Mouse (Mus musculus) left cerebral cortex, adult 2 months (tissue): ENCODE measurements at regions not wholly inside any gene's neighbourhood (a gene's known extent, or its start where the extent isn't known, plus 50 kb on each side); places are given as distances from the start of the nearest gene placed in this dataset.

Experiments used
- DNase-seq, 2 experiments: peaks; one replicate each; pipeline ENCODE4 v3.0.0; 2021 to 2022; ENCODE audit warnings: low spot score in 2 of 2, mixed read lengths in 1 of 2; ENCODE audit errors: extremely low spot score in 1 of 2
- H3K27ac ChIP-seq: fragments of 200-600 bp; 2 replicates; pipeline ENCODE4 v1.8.1; 2022
- H3K4me3 ChIP-seq: fragments of 200-600 bp; 2 replicates; pipeline ENCODE4 v1.8.1; 2022
- CTCF ChIP-seq: fragments of 200-600 bp; IDR thresholded peaks from 2 replicates; pipeline ENCODE4 v1.8.1; 2022; ENCODE audit warnings: antibody characterized with exemption, mild to moderate bottlenecking, moderate library complexity
- intact Hi-C: fragments of 180-260 bp; cut with DNase I; formaldehyde crosslinking; loops from one replicate; pipeline ENCODE4 v1.15.1; 2025

DNA sequence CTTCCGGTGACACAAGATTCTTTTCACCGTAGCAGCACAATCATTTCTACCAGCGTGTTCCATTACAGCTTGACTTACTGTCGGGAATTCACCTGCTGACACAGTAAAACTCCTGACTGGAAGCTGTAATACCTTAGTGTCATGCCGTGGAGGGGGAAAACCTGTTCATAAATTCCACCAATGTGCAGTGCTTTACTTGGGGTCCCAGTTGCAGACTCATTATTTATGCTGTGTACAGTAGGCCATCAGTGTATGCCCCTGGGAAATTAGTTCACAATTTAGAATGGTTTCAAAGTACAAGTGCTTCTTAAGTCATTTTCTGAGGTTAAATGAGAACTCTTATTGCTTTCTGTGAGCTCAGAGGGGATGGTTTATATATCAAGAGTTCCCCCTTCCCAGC lies 451.4 kb downstream of the Hdgfl1 start:
- Histone ChIP-seq H3K27ac (no peak overlapping the region), H3K4me3 (no peak overlapping the region)
- TF ChIP-seq CTCF: no peak
- no peak for DNase-seq
- intact Hi-C loops: no loop called here

DNA sequence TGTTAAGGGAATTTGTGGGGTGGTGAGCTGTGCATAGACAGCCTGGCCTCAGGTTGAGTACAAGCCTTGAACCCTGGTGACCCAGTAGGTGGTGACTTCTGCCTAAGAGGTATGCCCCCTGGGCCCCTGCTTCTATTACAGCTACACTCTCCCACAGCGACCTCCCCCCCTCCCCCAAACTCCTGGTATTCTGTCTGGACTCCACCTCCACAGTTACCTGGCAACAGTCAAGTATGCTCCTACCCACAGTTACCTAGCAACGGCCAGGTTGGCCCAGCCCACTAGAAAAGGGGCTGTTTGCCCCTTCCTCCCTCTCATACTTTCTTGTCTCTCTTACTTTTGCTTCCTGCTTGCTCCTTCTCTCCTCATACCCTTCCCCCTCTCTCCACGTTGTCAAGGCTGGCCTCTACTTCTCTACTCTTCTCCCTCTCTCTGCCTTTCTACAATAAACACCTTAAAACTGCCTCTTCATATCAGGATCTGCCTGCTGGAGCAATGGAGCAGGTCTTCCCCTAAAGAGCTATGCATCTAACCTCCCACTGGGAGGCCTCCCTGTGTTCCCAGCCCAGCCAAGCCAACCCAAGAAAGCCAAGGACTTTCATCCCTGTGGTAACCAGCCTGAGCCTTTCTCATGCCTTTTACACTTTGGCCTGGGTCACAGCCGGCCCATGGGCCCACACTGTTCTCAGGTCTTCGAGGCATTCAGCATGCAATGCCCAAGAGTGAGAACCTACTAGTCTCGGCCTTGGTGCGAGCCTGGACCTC lies 457.5 kb downstream of the Hdgfl1 start:
- DNase-seq: no peak
- no peak for TF ChIP-seq CTCF
- no peak overlapping the region for H3K27ac ChIP-seq
- intact Hi-C loops: no loop called here
- no peak overlapping the region for H3K4me3 ChIP-seq

DNA sequence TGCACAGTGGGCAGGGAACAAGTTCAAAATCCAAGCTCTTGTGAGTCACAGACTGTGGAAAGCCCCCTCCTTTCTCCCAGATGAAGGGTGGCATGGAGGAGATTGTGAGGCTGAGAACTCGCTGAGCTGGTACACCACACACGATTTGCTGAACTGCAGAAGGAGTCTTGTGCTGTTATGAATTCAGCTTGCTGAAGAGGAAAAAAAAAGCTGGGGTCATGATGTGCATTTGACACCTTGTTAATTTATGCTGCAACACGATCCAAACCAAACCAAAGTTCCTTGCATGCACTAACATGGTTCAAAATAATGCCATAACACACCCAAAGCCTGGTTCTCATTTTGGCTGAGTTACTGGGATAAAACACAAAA lies 485.9 kb downstream of the Hdgfl1 start:
- intact Hi-C loops: no loop called here
- H3K27ac ChIP-seq: no peak overlapping the region
- no peak overlapping the region for H3K4me3 ChIP-seq
- DNase-seq: no peak
- TF ChIP-seq CTCF: no peak

DNA sequence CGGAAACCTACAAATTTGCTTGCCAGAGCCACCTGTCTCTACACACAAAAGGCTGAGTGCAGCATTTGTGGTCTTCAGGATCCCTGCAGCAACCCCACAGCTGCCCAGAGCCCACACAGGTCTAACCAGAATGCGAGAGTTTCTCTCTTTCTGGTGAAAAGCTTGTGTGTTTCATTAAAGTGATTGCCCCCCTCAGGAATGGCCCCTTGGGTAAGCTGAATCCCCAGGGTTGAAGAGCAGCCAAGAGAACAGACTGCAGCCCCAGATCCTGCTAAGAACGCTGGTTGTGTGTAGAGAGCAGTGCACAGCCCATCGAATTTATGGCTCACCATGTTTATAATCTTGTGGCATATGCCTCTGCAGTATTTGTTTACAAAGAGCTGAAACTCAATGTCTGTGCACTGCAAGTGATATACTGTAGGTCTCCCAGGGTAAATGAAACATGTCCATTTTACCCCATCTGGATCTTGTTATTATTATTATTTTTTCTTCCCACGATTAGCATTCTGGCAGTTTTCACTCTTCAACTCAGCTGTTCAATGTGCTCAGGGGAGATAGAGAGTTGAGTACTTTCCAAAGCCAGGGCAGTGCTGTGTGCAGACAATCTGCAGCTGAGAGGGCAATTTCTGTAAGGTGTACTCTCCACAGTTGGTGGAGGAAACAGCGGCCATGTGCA lies 486.4 kb downstream of the Hdgfl1 start:
- no peak for DNase-seq
- TF ChIP-seq CTCF: no peak
- no peak overlapping the region for H3K27ac ChIP-seq

DNA sequence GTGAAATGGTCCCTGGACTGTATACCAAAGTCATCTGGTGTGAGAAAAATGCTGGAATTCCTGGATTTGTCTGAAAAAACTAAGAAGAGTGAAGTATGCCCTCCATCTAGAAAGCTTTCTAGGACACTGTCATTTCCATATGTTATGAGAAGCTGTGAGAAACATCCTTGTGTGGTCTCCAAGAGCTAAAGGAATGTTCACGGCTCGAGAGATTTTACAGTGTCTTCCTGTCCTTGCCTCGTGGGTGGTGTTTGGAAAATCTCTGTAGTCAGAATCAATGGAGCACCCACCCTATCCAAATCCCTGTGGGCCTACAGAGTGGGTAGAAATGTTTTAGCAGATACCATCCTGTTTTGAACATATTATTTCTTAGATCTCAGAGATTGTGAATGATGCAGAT lies 487.7 kb downstream of the Hdgfl1 start:
- no peak overlapping the region for H3K27ac ChIP-seq
- H3K4me3 ChIP-seq: no peak overlapping the region
- no peak for DNase-seq
- TF ChIP-seq CTCF: no peak
- intact Hi-C loops: no loop called here

More for the DNA sequence above, 486.4 kb downstream of the Hdgfl1 start:
- intact Hi-C loops: no loop called here
- H3K4me3 ChIP-seq: no peak overlapping the region

DNA sequence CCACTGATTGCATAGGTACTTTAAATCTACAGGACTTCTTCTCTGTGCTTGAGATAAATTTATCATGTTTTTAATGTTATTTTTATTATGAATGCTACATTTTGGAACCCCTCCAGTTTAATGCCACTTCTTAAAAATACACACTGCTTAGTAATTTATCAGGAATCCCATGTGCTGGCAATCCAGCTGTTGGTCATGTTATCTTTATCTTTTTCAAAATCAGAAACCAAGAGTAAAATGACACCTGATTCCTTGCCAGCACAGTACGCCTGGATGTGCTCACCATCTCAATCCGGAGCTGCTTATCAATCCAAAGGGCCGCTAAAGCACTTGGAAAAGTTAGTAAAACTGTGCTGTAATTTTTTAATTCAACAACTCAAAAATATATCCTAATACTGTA lies 497.1 kb downstream of the Hdgfl1 start:
- intact Hi-C loops: no loop called here
- no peak for TF ChIP-seq CTCF
- no peak overlapping the region for H3K27ac ChIP-seq
- no peak overlapping the region for H3K4me3 ChIP-seq
- no peak for DNase-seq

DNA sequence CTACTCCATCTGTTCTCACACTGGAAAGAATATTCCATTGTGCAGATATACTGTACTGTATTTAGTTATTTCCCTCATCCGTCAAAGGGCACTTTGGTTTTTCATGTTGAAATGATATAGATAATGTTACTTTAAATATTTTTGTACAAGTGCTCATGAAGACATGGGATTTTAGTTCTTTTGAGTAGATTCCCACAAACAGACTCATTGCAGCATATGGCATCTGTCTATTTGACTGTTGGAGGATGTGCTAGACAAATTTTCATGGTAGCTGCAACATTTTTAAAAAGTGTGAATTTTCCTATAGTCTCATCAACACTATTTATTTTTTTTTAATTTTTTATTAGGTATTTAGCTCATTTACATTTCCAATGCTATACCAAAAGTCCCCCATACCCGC lies 502.5 kb downstream of the Hdgfl1 start:
- Histone ChIP-seq H3K4me3 (no peak overlapping the region), H3K27ac (no peak overlapping the region)
- intact Hi-C loops: no loop called here
- no peak for DNase-seq
- no peak for TF ChIP-seq CTCF

DNA sequence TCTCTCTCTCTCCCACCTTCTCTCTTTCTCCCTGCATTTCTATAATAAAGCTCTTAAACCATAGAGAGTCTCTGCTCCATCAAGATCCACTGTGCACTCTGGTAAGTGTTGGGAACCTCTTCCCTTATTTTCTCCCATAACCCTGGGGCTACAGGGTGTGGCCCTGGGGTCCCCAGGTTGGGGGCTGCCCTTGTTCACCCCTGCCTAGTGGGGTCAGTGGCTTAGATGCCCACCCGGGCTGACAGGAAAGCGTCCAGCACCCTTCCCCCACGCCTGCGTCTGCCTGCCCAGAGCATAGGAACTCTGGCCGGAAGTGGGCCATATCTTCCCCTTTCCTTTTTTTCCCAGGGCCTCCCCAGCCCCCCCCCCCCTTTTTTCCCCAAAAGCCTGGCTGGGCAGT lies 534.0 kb downstream of the Hdgfl1 start:
- intact Hi-C loops: no loop called here
- TF ChIP-seq CTCF: no peak
- no peak for DNase-seq
- H3K4me3 ChIP-seq: no peak overlapping the region
- H3K27ac ChIP-seq: no peak overlapping the region

DNA sequence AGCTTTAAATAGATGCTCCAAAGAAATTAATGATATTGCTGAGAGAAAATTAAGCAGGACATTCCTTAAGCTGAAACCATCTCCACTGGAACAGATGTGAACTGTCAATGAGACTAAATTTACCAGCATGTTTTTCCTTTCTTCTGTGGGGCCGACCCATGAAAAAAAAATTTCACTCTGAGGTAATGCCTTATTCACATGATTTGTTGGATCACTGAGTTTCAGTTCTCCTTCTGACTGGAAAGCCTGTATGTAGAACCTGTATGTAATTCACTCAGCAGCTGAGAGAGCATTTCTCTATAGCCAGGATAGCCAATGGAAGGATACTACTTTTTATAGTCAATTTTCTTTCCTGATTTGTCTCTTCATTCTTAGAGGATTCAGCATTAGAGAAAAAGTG lies 535.3 kb downstream of the Hdgfl1 start:
- TF ChIP-seq CTCF: no peak
- Histone ChIP-seq H3K4me3 (no peak overlapping the region), H3K27ac (no peak overlapping the region)
- DNase-seq: no peak
- intact Hi-C loops: no loop called here

DNA sequence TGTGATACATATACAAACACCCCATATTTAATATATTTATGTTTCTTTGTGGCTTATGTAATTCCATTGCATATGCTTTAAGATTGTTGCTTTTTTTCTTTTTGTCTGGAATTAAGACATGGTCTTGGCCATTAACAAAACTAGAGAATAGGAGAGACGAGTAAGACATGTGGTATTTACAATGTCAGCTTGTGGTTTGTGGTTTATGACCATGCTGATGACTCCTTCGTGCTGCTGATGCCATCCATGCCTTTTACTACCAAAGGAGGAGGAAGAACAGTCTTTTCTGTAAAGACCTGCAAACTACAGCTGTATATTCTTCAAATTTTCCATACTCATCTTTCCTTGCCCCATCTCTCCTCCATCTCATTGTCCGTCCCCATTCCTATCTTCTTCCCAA lies 552.7 kb downstream of the Hdgfl1 start:
- no peak overlapping the region for H3K27ac ChIP-seq
- no peak overlapping the region for H3K4me3 ChIP-seq
- DNase-seq: no peak
- no peak for TF ChIP-seq CTCF
- intact Hi-C loops: no loop called here

DNA sequence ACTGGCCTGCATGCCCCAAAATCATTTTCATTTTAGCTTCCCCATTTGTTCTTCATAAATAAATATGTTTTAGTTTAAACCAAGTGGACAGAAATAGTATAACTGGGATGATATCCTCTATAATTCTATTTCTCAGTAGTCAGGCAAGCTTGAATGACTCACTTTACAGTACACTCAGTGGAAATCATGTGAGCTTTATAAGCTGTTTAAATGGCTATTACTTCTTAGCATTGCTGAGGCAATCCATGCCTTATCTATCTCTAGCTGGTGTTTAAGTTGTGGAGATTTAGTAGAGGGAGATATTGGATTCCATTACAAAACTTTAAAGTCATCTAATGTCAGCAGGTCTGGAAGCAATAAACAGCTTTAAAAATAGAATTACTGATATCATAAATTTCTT lies 553.4 kb downstream of the Hdgfl1 start:
- no peak overlapping the region for H3K27ac ChIP-seq
- intact Hi-C loops: no loop called here
- DNase-seq: no peak
- TF ChIP-seq CTCF: no peak
- H3K4me3 ChIP-seq: no peak overlapping the region

DNA sequence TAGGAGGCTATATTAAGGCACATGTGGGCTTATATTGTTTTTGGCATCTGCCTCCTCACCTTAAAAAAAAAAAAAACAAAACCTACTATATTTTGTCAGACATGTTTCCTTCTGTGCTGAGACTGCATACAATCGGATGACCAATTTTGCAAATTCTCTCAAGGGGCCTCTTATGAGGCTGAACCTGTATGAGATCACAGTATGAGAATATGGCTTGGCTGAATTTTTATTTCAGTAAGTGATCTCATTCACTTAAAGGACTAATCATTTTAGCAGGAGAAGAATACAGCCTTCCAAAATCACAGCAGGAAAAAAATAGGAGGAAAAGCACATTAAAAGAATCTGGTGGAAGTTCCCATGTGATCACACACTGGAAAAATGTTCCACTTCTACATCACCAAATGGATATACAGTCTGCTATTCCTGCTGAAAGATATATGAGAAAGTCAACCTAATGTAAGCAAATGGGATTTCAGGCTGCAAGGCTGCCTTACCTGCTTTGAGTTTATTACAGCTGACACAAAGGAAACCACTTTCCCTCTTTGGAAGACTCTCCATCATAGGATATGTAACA lies 564.3 kb downstream of the Hdgfl1 start:
- no peak for TF ChIP-seq CTCF
- no peak overlapping the region for H3K27ac ChIP-seq
- H3K4me3 ChIP-seq: no peak overlapping the region
- no peak for DNase-seq
- intact Hi-C loops: no loop called here

DNA sequence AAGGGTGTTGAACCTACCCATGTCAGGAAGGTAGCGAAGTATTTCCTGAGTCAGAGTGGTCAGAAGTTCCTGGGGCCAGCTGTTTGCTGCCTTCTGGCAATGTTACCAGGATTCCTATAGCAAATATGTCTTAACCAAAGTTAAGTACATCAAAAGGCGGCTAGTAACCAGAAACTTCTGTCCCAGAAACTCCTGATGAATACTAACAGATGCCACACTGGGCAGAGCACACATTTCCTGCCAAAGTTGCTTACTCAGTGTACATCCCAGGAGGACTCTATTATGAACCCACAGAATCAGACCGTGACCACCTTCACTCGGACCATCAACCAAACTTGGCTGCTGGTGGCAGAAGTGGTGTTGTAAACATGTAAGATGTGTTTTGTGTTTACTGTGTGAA lies 575.3 kb downstream of the Hdgfl1 start:
- no peak for DNase-seq
- intact Hi-C loops: no loop called here
- no peak for TF ChIP-seq CTCF

More for the DNA sequence above, 575.3 kb downstream of the Hdgfl1 start:
- Histone ChIP-seq H3K4me3 (no peak overlapping the region), H3K27ac (no peak overlapping the region)
